Mouse (Mus musculus) MEL (cell line): ENCODE data around the gene Gdf3.

Experiments
- CTCF ChIP-seq, 3 experiments: IDR thresholded peaks in 2 of 3; conservative IDR thresholded peaks in 1 of 3; 2 replicates each; pipeline ENCODE4 v1.5.1; 2011 to 2012; ENCODE audit warnings: low read length in 3 of 3, low read depth in 2 of 3, mild to moderate bottlenecking in 2 of 3, improper control_type of control experiment in 1 of 3, inconsistent platforms in 1 of 3, mixed read lengths in 1 of 3, moderate library complexity in 1 of 3; ENCODE audit not compliant: control insufficient read depth in 1 of 3, insufficient read depth in 1 of 3, poor library complexity in 1 of 3, severe bottlenecking in 1 of 3
- EP300 ChIP-seq, 2 experiments: IDR thresholded peaks; 2 replicates each; pipeline ENCODE4 v1.6.1; 2011; ENCODE audit warnings: improper control_type of control experiment in 2 of 2, low read length in 2 of 2, low read depth in 1 of 2, mild to moderate bottlenecking in 1 of 2
- MAX ChIP-seq: IDR thresholded peaks from 2 replicates; pipeline ENCODE4 v1.6.1; 2011; ENCODE audit warnings: low read length, improper control_type of control experiment
- POLR2AphosphoS2 ChIP-seq: IDR thresholded peaks from 2 replicates; pipeline ENCODE4 v1.6.1; 2011; ENCODE audit warnings: low read length, improper control_type of control experiment
- ZC3H11A ChIP-seq: IDR thresholded peaks from 2 replicates; pipeline ENCODE4 v1.6.1; 2012; ENCODE audit warnings: low read depth, mild to moderate bottlenecking, inconsistent platforms, low read length, improper control_type of control experiment

DNA sequence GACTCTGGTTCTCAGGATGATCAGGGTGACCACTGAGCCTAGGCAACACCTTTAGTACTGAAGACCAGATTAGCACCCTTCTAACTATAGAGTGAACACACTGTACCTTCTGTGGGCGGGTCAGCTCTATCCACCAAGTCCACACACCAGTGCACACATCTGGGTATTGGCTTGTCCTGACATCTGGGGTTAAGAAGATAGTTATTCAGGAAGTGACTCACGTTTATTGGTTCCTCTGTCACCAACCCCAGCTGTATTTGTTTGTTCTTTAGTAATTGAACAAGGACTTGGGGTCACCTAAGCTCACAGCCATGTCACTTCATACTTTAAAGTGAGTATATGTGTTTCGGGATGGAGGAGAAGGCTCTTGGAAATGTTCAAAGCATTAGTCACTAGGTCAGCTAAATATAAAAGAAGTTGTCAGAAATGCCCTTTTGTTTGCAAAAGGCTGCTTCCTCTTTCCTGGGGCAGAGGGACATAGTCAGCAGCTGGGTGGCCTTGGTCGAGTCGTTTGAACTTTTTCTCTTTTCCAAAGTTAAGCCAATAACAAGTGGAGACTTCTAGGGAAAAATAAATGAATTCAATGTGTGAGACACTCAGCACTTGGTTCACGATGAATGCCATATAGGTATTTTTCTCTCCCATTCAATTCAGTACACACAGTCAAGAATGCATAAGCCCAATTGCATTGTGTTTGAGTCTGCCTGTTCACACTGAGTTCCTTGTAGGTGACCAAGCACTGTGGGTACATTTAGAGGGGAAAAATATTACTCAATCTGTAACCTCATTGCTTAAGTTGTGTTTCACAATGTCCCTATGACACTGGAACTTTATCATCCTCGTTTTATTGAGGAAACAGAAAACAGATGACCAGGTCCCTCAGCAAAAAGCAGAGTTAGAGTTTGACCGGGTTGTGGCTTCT is 38.9 kb downstream of the Gdf3 start:
- TF ChIP-seq EP300 (IDR thresholded peaks at IDR 0.05; ENCODE audit: low read depth in 1 of 2, low read length in 2 of 2) (peak; percentile 81 to 84), POLR2AphosphoS2 (no peak), MAX (no peak), CTCF (IDR thresholded peaks at IDR 0.05 in 2 of 3, conservative IDR thresholded peaks at IDR 0.05 in 1 of 3; ENCODE audit: control insufficient read depth in 1 of 3, insufficient read depth in 1 of 3, low read depth in 2 of 3, low read length in 3 of 3, poor library complexity in 1 of 3, severe bottlenecking in 1 of 3) (no peak), ZC3H11A (no peak)
